Mouse (Mus musculus) left cerebral cortex, postnatal 36 days (tissue): ENCODE results near the gene Dffb. TPM values are rescaled to one million over a fixed set of nuclear protein-coding genes. Genes with fewer than 3 reads are reported as not detected.
"Not testable (repeated sequence)": the region's sequence is repeated elsewhere in the genome, so short reads cannot be mapped to it uniquely, and the experiment has no call there.

ENCODE experiments used
- DNase-seq, 2 experiments: peaks; one replicate each; pipeline ENCODE4 v3.0.0; 2021 to 2022; ENCODE audit warnings: low spot score in 2 of 2, mixed read lengths in 1 of 2
- intact Hi-C: fragments of 180-260 bp; cut with DNase I; formaldehyde crosslinking; loops from one replicate; pipeline ENCODE4 v1.15.1; 2025
- total RNA-seq, 2 experiments: library from RNA; stranded (reverse); gene quantifications; 2 replicates each; pipeline ENCODE4 v1.2.3; 2021

The Dffb gene
- total RNA-seq, 2 experiments from 2014 or later = 10.5 to 15.3 TPM

GRCm38 (mm10) chr4:153975292-153975662 lies 351 bp upstream of the Dffb start:
- DNase-seq = no peak
- intact Hi-C loops = loop anchor here (2.0 kb wide), 1 partner anchor 36 kb away; the partner anchor contains the start of gene Lrrc47

- no peak for DNase-seq
- intact Hi-C loops = no loop called here
Observed at GRCm38 (mm10) chr4:153968063-153968462, 6.9 kb downstream of the Dffb start.

GRCm38 (mm10) chr4:153967556-153967955 lies 7.4 kb downstream of the Dffb start:
- no peak for DNase-seq
- intact Hi-C loops = no loop called here

GRCm38 (mm10) chr4:153966651-153967050 lies 8.3 kb downstream of the Dffb start:
- intact Hi-C loops = no loop called here

GRCm38 (mm10) chr4:153962631-153963030 lies 12.3 kb downstream of the Dffb start:
- peak; percentile 56 to 77 for DNase-seq
- intact Hi-C loops = no loop called here

More at GRCm38 (mm10) chr4:153966651-153967050, 8.3 kb downstream of the Dffb start:
- no peak for DNase-seq

DNA sequence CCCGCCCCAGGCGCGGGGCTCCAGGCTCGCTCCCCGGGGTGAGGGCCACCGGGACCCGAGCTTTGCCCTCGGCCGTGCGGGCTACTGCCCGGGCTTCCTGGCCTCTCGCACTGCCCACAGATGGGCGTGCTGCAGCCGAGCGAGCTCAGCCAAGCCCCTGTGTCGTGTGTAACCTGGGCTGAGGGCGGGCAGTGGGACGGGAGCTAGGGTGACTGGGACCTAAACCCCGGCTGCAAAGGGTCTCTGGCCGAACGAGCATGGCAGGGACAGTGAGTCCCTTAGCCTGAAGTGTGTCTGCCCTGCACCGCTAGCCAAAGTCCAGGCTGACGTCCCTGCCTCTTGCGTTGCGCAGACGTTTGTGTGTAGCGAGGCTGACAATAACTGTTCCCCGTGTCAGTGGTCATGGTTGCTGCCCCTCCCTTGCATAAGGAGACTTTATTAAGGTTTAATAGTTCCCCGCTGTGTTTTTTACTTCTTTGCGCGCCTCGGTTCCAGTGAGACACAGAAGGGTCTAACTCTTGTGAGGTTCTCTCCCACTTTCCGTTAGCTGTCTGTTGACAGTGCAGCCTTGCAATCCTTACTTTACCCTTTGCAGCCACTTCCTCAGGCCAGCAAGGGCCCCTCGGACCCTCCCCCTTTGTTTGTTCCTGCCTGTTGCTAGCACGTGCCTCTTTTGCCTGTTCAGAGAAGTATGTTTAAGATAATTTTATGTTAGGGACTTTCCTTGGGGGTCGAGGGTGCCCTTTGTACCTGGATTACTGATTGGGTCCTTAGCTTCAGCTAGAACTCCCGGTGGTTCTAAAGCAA lies 17.3 kb downstream of the Dffb start:
- intact Hi-C loops = loop anchor here (5.0 kb wide), 1 partner anchor 55 kb away; the partner anchor contains the start of gene Lrrc47
- DNase-seq = no peak

DNA sequence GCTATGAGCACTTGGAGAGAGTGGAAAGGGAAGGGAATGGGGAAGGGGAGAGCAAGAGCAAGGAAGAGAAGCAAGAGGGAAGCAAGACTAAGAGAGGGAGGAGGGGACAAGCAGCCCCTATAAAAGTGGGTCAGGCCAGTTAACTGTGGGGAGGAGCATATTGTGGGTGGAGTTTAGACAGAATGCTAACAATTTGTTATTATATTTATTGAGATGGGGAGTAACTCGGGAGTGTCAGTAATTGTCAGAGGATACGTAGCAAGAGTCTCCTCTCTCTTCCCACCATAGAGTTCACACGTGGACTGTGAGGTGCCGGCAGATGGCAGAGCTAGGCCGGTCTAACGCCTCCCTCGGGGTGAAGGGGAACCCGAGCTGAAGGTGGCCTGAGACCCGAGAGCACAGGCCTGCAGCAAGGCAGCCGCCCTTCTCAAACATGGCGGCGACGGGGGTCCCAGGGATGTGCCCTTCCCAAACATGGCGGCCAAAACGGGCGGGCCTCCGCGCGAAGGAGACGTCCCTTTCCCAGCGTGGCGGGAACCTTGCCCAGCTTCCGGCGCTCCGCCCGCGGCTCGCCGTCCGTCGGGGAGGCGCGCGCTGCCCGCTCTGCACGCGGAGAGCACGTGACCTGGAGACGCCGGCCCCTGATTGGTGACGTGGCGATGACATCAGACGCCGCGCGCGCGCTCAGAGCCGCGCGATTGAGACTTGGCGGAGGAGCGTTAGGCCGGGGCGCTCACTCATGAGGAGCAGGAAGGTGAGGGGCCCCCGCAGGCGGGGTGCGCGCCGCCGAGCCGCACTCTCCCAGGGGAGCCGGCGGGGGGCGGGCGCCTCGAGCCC lies 18.1 kb downstream of the Dffb start, which contains the start of gene A430005L14Rik:
A430005L14Rik (plus strand) TSS at position 669 of the 837 bp plus-strand sequence.
- peak; percentile 98 for DNase-seq
- intact Hi-C loops = loop anchor here (5.0 kb wide), 1 partner anchor 56 kb away; the partner anchor contains the start of gene Lrrc47

- intact Hi-C loops = loop anchor here (5.0 kb wide), 1 partner anchor 57 kb away; the partner anchor contains the start of gene Lrrc47
- no peak for DNase-seq
Observed at GRCm38 (mm10) chr4:153955651-153956050, 19.3 kb downstream of the Dffb start.

- intact Hi-C loops = no loop called here
- no peak for DNase-seq
Observed at GRCm38 (mm10) chr4:153951692-153952091, 23.2 kb downstream of the Dffb start.

GRCm38 (mm10) chr4:153951150-153951549 lies 23.8 kb downstream of the Dffb start:
- DNase-seq = no peak
- intact Hi-C loops = no loop called here

DNA sequence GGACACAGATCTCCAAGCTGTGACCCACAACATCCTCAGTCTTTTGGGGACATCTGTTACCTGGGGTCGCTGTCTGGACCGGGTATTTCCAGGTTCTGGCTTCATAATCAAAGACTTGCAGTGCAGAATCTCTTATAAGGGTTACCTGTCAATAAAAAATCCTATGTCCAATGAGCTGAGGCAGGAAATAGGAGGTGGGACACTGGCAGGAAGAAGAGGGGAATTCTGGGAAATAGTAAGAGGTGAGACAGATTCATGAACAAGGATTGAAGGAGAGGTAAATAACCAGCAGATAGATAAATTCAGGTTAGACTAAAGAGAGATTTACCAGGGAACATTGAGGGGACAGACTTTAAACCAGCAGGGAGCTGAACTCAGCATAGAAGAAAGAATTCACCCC lies 24.6 kb downstream of the Dffb start:
- intact Hi-C loops = no loop called here

DNA sequence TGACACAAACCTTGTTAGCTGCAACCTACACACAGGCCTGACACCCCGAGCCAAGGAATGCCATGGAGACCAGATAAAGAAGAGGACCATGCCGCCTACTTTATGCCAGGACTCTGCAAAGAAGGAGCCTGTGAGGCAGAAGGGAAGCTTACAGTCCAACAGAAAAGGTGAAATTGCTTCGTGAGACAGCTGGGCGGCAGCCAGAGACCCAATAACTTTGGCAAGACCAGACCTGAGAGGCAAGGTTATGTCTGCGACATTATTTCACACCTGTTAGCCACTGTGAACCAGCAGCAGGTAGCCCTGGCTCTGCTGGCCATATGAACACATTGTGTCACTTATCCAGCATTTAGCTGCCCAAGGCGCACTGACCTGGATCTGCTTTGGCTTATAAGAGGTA lies 29.2 kb downstream of the Dffb start:
- intact Hi-C loops = no loop called here
- no peak for DNase-seq

More for the DNA sequence above, 24.6 kb downstream of the Dffb start:
- DNase-seq = no peak

DNA sequence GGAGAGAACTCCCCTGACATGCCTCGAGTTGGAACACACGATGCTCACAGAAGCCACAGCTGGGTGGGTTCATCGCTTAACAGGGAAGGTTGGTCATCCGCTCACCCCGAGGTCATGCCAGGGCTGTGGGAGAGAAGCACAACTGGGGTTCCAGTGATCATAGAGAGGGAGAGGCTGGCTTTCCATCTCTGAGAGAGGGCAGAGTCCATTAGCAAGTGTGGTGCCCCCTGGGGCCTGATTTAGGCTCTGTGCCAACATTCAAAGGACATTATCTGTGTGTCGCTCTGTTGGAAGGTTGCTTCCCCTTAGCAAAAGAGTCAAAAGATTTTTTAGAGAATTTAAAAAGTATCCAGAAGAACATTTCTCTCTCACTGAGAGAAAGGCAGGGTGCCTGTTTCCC lies 30.7 kb downstream of the Dffb start:
- DNase-seq = no peak
- intact Hi-C loops = loop anchor here (5.0 kb wide), 3 partner anchors 137 to 1412 kb away; partner anchors contain the start of gene Ajap1

DNA sequence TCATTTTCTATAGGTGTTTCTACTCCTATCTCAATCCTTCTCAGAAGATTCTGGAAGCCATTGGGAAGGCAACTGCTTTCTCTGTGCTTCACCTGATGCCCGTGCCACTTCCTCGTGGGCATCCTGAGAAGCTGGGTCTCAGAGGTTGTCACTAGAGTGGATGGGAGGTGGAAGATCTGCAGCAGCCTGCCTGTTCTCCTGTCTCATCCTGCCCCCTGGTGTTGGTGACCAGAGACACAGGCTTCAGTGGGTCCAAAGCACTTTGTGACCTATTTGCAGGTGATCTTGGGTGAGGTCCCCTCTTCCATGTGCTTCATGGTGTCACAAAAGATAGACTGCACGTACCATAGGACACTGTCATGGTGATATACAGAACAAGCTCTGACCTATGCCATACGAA lies 31.7 kb downstream of the Dffb start:
- peak in 1 of 2 experiments; percentile 45 for DNase-seq
- intact Hi-C loops = loop anchor here (5.0 kb wide), 3 partner anchors 136 to 1411 kb away; partner anchors contain the start of gene Ajap1

DNA sequence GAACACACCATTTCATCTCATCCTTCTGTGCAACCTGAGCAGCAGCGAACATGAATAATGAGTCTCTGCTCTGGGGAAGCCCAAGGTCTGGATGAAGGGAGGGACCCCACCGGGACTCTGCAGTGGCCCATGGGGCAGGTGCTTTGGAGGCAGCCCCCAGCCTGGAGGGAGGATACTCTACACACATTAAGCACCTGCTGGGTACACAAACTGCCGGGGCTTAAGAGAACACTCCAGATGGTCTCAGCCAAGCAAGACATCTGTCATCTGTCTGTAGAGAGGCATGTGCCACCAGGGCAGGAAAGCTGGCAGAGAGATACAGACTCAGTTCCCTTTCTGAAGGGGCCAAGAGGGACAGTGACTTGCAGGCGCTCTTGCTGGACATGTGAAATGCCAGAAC lies 45.0 kb downstream of the Dffb start:
- intact Hi-C loops = no loop called here

GRCm38 (mm10) chr4:153929425-153929824 lies 45.5 kb downstream of the Dffb start:
- no peak for DNase-seq
- intact Hi-C loops = no loop called here

More for the DNA sequence above, 45.0 kb downstream of the Dffb start:
- DNase-seq = no peak

DNA sequence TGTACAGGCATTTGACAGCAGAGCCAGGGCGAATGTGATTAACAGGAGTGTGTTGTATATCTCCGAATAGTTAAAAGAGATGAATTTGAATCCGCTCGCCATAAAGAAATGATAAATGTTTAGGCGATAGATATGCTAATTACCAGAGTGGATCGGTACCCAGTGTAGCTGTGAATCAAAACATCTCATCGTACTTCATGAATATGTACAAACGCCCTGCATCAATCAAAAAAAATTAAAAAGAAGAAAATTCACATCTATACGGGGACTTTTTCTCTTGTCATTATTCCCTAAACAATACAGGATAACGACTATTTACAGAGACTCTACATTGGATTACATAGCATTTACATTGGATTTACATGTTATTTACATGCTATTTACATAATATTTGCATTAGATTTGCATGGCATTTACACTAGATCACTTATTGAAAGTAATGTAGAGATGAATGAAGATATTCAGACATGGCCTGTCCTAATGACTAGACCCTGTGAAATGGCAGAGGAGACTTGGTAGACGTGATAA lies 46.1 kb downstream of the Dffb start:
- DNase-seq = no peak
- intact Hi-C loops = no loop called here

GRCm38 (mm10) chr4:153922090-153922489 lies 52.8 kb downstream of the Dffb start:
- DNase-seq, intact Hi-C loops: not testable (repeated sequence)

GRCm38 (mm10) chr4:153920517-153921233 lies 54.3 kb downstream of the Dffb start:
- intact Hi-C loops = no loop called here
- no peak for DNase-seq
